ENCODE assay signal across 9 mouse cellular contexts in genomic region chr5:30391473-30391872, GRCm38 (mm10).
A peak's percentile ranks its signal among the peaks of the same experiment; 100 is the strongest.
DNase-seq lines count a peak whose midpoint lies in the region; ATAC-seq and TF ChIP-seq lines count a peak whose summit lies in the region.
"Had no signal": no experiment of that assay in that cellular context is flagged by ENCODE, and none has a peak within 500 bp of the region (broad histone marks: within the 10 kb centered on the region; RNA-seq: fewer than 3 reads in every experiment).

No protein-coding gene starts in this region.

- H3K27me3 ChIP-seq in forebrain, embryonic 11.5 days (ENCODE audit: control insufficient read depth, insufficient read depth, low read length), result no peaks in the 10 kb centered on the region
- no peaks in the 10 kb centered on the region for H3K27me3 ChIP-seq in forebrain, embryonic 16.5 days (replicated peaks; ENCODE audit: control insufficient read depth, insufficient read depth, low read length)
- H3K27me3 ChIP-seq in embryonic facial prominence, embryonic 14.5 days (replicated peaks; ENCODE audit: control insufficient read depth, insufficient read depth, low read length), result no peaks in the 10 kb centered on the region
- H3K27me3 ChIP-seq in hindbrain, embryonic 13.5 days, result 0 out of 2 replicates have a peak, but pooled peaks cover 5% of the 10 kb centered on the region
- no peaks in the 10 kb centered on the region for H3K27me3 ChIP-seq in midbrain, embryonic 13.5 days
- H3K27me3 ChIP-seq in spleen, adult 2 months (ENCODE audit: control insufficient read depth, insufficient read depth, low read length), result no peaks in the 10 kb centered on the region

- H3K27ac ChIP-seq in forebrain, embryonic 11.5 days (ENCODE audit: low read depth, low read length), result no peak overlapping the region
- no peak overlapping the region for H3K27ac ChIP-seq in forebrain, embryonic 16.5 days (ENCODE audit: low read length)
- H3K27ac ChIP-seq in bone marrow macrophage, adult 2 months (ENCODE audit: insufficient read depth, low read depth, low read length), result no peak overlapping the region
- no peak overlapping the region for H3K27ac ChIP-seq in embryonic facial prominence, embryonic 14.5 days (replicated peaks; ENCODE audit: low read depth, low read length)
- no peak overlapping the region for H3K27ac ChIP-seq in hindbrain, embryonic 13.5 days
- no peak overlapping the region for H3K27ac ChIP-seq in left cerebral cortex, adult 2 months
- no peak overlapping the region for H3K27ac ChIP-seq in midbrain, embryonic 13.5 days
- H3K27ac ChIP-seq in spleen, adult 2 months (ENCODE audit: insufficient read depth, low read length), result no peak overlapping the region

- no peak for ATAC-seq in forebrain, embryonic 11.5 days (replicated peaks; ENCODE audit: low FRiP score)
- no peak; the same call in 1 of the 2 replicates for ATAC-seq in forebrain, embryonic 16.5 days
- ATAC-seq in embryonic facial prominence, embryonic 14.5 days (ENCODE audit: low read depth), result peak; percentile 50; the same call in 1 of the 2 replicates
- peak; percentile 43; the same call in 1 of the 2 replicates for ATAC-seq in hindbrain, embryonic 13.5 days (ENCODE audit: low FRiP score)
- peak; percentile 40; the same call in 1 of the 2 replicates for ATAC-seq in midbrain, embryonic 13.5 days

- WGBS in forebrain, embryonic 11.5 days, result 23% methylated on average over 7 of the region's 7 CpGs
- 24% methylated on average over 7 of the region's 7 CpGs for WGBS in forebrain, embryonic 16.5 days
- WGBS in embryonic facial prominence, embryonic 14.5 days, result 19% methylated on average over 7 of the region's 7 CpGs
- WGBS in hindbrain, embryonic 13.5 days, result 31% methylated on average over 7 of the region's 7 CpGs
- 24% methylated on average over 7 of the region's 7 CpGs for WGBS in midbrain, embryonic 13.5 days
- WGBS in spleen, adult 2 months, result 29% methylated on average over 7 of the region's 7 CpGs

- no peaks in the 10 kb centered on the region for H3K9me3 ChIP-seq in forebrain, embryonic 11.5 days (ENCODE audit: control insufficient read depth, low read length)
- no peaks in the 10 kb centered on the region for H3K9me3 ChIP-seq in forebrain, embryonic 16.5 days (ENCODE audit: control insufficient read depth, low read length)
- no peaks in the 10 kb centered on the region for H3K9me3 ChIP-seq in embryonic facial prominence, embryonic 14.5 days (ENCODE audit: control insufficient read depth, low read length)
- H3K9me3 ChIP-seq in hindbrain, embryonic 13.5 days, result no peaks in the 10 kb centered on the region
- no peaks in the 10 kb centered on the region for H3K9me3 ChIP-seq in midbrain, embryonic 13.5 days

- peak; percentile 87 for DNase-seq in forebrain, embryonic 11.5 days (ENCODE audit: low spot score)
- DNase-seq in embryonic facial prominence, embryonic 14.5 days (ENCODE audit: low spot score), result peak; percentile 70
- DNase-seq in left cerebral cortex, adult 2 months (ENCODE audit: extremely low spot score in 1 of 2, low spot score in 2 of 2), result peak; percentile 56 to 76
- DNase-seq in spleen, adult 2 months (ENCODE audit: low read depth in 1 of 2, low spot score in 2 of 2), result peak in 1 of 2 experiments; percentile 36

- no peak overlapping the region for H3K9ac ChIP-seq in forebrain, embryonic 11.5 days (ENCODE audit: low read length)
- no peak overlapping the region for H3K9ac ChIP-seq in forebrain, embryonic 16.5 days (replicated peaks; ENCODE audit: low read depth, low read length)
- no peak overlapping the region for H3K9ac ChIP-seq in embryonic facial prominence, embryonic 14.5 days (ENCODE audit: low read depth, low read length)
- no peak overlapping the region for H3K9ac ChIP-seq in hindbrain, embryonic 13.5 days
- no peak overlapping the region for H3K9ac ChIP-seq in midbrain, embryonic 13.5 days (replicated peaks)

- H3K36me3 ChIP-seq in forebrain, embryonic 11.5 days (ENCODE audit: control insufficient read depth, insufficient read depth, low read length), result no peaks in the 10 kb centered on the region
- no peaks in the 10 kb centered on the region for H3K36me3 ChIP-seq in forebrain, embryonic 16.5 days (ENCODE audit: control insufficient read depth, insufficient read depth)
- H3K36me3 ChIP-seq in embryonic facial prominence, embryonic 14.5 days (ENCODE audit: control insufficient read depth, insufficient read depth, low read length), result no peaks in the 10 kb centered on the region
- no peaks in the 10 kb centered on the region for H3K36me3 ChIP-seq in hindbrain, embryonic 13.5 days
- no peaks in the 10 kb centered on the region for H3K36me3 ChIP-seq in midbrain, embryonic 13.5 days
- no peaks in the 10 kb centered on the region for H3K36me3 ChIP-seq in spleen, adult 2 months (ENCODE audit: control insufficient read depth, insufficient read depth, low read length)

- no peak for TF ChIP-seq POLR2A in bone marrow macrophage, adult 2 months (IDR thresholded peaks at IDR 0.05; ENCODE audit: borderline replicate concordance, low read depth, low read length)
- TF ChIP-seq POLR2A in spleen, adult 2 months (IDR thresholded peaks at IDR 0.05; ENCODE audit: low read depth, low read length), result no peak

- no peaks in the 10 kb centered on the region for H3K4me1 ChIP-seq in forebrain, embryonic 11.5 days (replicated peaks; ENCODE audit: control insufficient read depth, insufficient read depth, low read length)
- H3K4me1 ChIP-seq in forebrain, embryonic 16.5 days (replicated peaks; ENCODE audit: control insufficient read depth, insufficient read depth, low read length), result no peaks in the 10 kb centered on the region
- no peaks in the 10 kb centered on the region for H3K4me1 ChIP-seq in bone marrow macrophage, adult 2 months (ENCODE audit: control insufficient read depth, insufficient read depth, low read length)
- H3K4me1 ChIP-seq in embryonic facial prominence, embryonic 14.5 days (ENCODE audit: control insufficient read depth, insufficient read depth, low read length), result no peaks in the 10 kb centered on the region
- H3K4me1 ChIP-seq in hindbrain, embryonic 13.5 days (replicated peaks), result no peaks in the 10 kb centered on the region
- no peaks in the 10 kb centered on the region for H3K4me1 ChIP-seq in midbrain, embryonic 13.5 days (replicated peaks)
- H3K4me1 ChIP-seq in spleen, adult 2 months (ENCODE audit: control insufficient read depth, insufficient read depth, insufficient read length), result no peaks in the 10 kb centered on the region
- H3K4me1 ChIP-seq: megakaryocyte, embryonic 14.5 days had no signal

- intact Hi-C loops in left cerebral cortex, adult 2 months (cut with DNase I), result loop anchor here (2.0 to 10.0 kb wide), 3 partner anchors 25 to 243 kb away; no protein-coding TSS in a partner anchor

- no peak overlapping the region for H3K4me3 ChIP-seq in forebrain, embryonic 11.5 days (ENCODE audit: low read depth, low read length)
- H3K4me3 ChIP-seq in forebrain, embryonic 16.5 days (replicated peaks; ENCODE audit: low read length), result no peak overlapping the region
- H3K4me3 ChIP-seq in bone marrow macrophage, adult 2 months (ENCODE audit: insufficient read depth, low read length), result no peak overlapping the region
- H3K4me3 ChIP-seq in embryonic facial prominence, embryonic 14.5 days (ENCODE audit: low read depth, low read length), result no peak overlapping the region
- no peak overlapping the region for H3K4me3 ChIP-seq in hindbrain, embryonic 13.5 days
- no peak overlapping the region for H3K4me3 ChIP-seq in left cerebral cortex, adult 2 months
- H3K4me3 ChIP-seq in midbrain, embryonic 13.5 days (replicated peaks), result no peak overlapping the region
- no peak overlapping the region for H3K4me3 ChIP-seq in spleen, adult 2 months (ENCODE audit: extremely low read depth, insufficient read depth, insufficient read length)
- H3K4me3 ChIP-seq: megakaryocyte, embryonic 14.5 days had no signal

- H3K4me2 ChIP-seq in forebrain, embryonic 11.5 days (ENCODE audit: low read depth, low read length, severe bottlenecking), result no peak overlapping the region
- no peak overlapping the region for H3K4me2 ChIP-seq in forebrain, embryonic 16.5 days (ENCODE audit: low read length)
- H3K4me2 ChIP-seq in embryonic facial prominence, embryonic 14.5 days (ENCODE audit: low read depth, low read length), result no peak overlapping the region
- no peak overlapping the region for H3K4me2 ChIP-seq in hindbrain, embryonic 13.5 days
- H3K4me2 ChIP-seq in midbrain, embryonic 13.5 days (replicated peaks), result no peak overlapping the region

- peak; percentile 64; the same call in 1 of the 2 replicates for TF ChIP-seq CTCF in bone marrow macrophage, adult 2 months (IDR thresholded peaks at IDR 0.05; ENCODE audit: low read depth, low read length)
- TF ChIP-seq CTCF in left cerebral cortex, adult 2 months (IDR thresholded peaks at IDR 0.05), result peak; percentile 90
- TF ChIP-seq CTCF in spleen, adult 2 months (IDR thresholded peaks at IDR 0.05; ENCODE audit: extremely low read depth, insufficient read depth, insufficient read length, insufficient replicate concordance), result peak; percentile 76; the same call in 1 of the 2 replicates

Comparison
In these comparisons a context has a peak if more than half of its experiments do, and no peak if none do; other contexts are left out.
1. ATAC-seq: peak in embryonic facial prominence, embryonic 14.5 days (single experiment), hindbrain, embryonic 13.5 days (single experiment) and midbrain, embryonic 13.5 days (single experiment); none in forebrain, embryonic 11.5 days (single experiment) and forebrain, embryonic 16.5 days (single experiment).
2. Peak in every context shown above with its lines, with median percentiles within 50 percentile points of each other: CTCF ChIP-seq.